Mouse (Mus musculus) thymus, adult 2 months (tissue): ENCODE results near the gene Pax8. TPM values are rescaled to one million over a fixed set of nuclear protein-coding genes. Genes with fewer than 3 reads are reported as not detected.
A peak's percentile ranks its signal among the peaks of the same experiment; 100 is the strongest.

Source experiments
- DNase-seq: peaks from one replicate; pipeline ENCODE4 v3.0.0; 2021
- H3K27ac ChIP-seq: fragments of 200-500 bp; 2 replicates; pipeline ENCODE4 v1.5.1; 2012; ENCODE audit warnings: low read length, control low read depth; ENCODE audit not compliant: control insufficient read depth, insufficient read depth
- H3K27me3 ChIP-seq: fragments of 200-500 bp; 2 replicates; pipeline ENCODE4 v1.6.1; 2012; ENCODE audit warnings: mild to moderate bottlenecking, low read length, moderate library complexity, mixed read lengths; ENCODE audit not compliant: control insufficient read depth, insufficient read depth
- H3K36me3 ChIP-seq: fragments of 200-500 bp; 2 replicates; pipeline ENCODE4 v1.6.1; 2012; ENCODE audit warnings: mild to moderate bottlenecking, low read length, moderate library complexity; ENCODE audit not compliant: control insufficient read depth, insufficient read depth
- H3K4me1 ChIP-seq: fragments of 200-500 bp; replicated peaks from 2 replicates; pipeline ENCODE4 v1.6.1; 2012; ENCODE audit warnings: low read length; ENCODE audit not compliant: control insufficient read depth, insufficient read depth
- H3K4me3 ChIP-seq: fragments of 200-500 bp; 2 replicates; pipeline ENCODE4 v1.5.1; 2012; ENCODE audit warnings: mild to moderate bottlenecking, low read length, control low read depth, moderate library complexity; ENCODE audit not compliant: control insufficient read depth, insufficient read depth
- CTCF ChIP-seq: fragments of 200-500 bp; IDR thresholded peaks from 2 replicates; pipeline ENCODE4 v1.5.1; 2012; ENCODE audit warnings: mild to moderate bottlenecking, control low read depth, low read length, moderate library complexity, borderline replicate concordance; ENCODE audit not compliant: control insufficient read depth, poor library complexity, insufficient read depth; ENCODE audit errors: extremely low read depth
- POLR2A ChIP-seq: fragments of 200-500 bp; IDR thresholded peaks from 2 replicates; pipeline ENCODE4 v1.6.1; 2012; ENCODE audit warnings: mild to moderate bottlenecking, low read length, control low read depth, moderate library complexity; ENCODE audit not compliant: control insufficient read depth, poor library complexity, insufficient read depth; ENCODE audit errors: extremely low read depth
- WGBS: fragments of 180-500 bp; shearing (Covaris S2); methylation state at CpG from one replicate; pipeline ENCODE4 v1.1.7; 2018; 5-methylcytosine and 5-hydroxymethylcytosine counted together
- polyA plus RNA-seq: library from polyadenylated mRNA; depleted of rRNA; stranded (reverse); fragments of >200 nt; gene quantifications from 2 replicates; pipeline ENCODE4 v1.2.3, GENCODE M21; 2012; rRNA removed

The Pax8 gene
- polyA plus RNA-seq, 1 experiment = 0.08 TPM

DNA sequence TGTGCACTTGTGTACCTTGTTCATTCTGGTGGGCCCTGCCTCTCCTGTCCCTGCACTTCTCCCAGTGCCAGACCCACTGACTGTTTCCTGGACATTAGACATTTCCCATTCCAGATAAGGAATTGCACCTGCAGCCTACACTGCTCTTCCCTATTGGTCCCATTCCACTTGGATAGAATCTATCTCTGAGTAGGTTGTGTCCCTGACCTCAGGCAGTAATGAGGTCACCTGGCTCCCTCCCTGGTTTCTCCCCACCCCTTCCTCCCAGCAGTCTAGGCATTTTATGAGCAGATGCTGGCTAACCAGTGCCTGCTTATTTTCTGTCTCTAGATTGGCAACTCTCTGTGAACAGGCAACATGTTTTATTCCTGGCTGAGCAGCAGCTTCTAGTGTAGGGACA lies 91.0 kb downstream of the Pax8 start:
- Histone ChIP-seq H3K4me3 (no peak overlapping the region), H3K27ac (peak overlapping the region; percentile 97)

DNA sequence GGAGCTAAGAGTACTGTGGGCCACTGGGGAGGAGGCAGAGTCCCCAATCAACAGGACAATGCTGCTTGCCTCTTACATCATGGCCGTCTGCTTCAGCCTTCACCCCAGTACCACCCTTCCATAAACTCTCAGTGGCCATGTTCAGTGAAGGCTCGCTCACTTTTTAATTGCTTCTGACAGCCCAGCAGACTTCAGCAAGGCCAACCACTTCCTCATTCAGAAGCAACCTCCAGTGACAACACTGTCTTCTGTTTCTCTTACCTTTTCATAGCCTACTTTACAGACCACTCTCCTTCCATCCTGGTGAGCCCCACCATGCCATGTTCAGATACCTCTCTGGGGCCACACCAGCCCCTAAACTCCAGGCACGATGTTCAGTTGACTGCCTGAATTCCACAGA lies 91.8 kb downstream of the Pax8 start:
- peak overlapping the region; percentile 97 for H3K27ac ChIP-seq
- H3K4me3 ChIP-seq = no peak overlapping the region
- 45% methylated on average over 3 of the region's 3 CpGs for WGBS
- peaks cover 53% of the 10 kb centered on the region for H3K4me1 ChIP-seq
- no peaks in the 10 kb centered on the region for H3K36me3 ChIP-seq
- TF ChIP-seq POLR2A (no peak), CTCF (no peak)
- DNase-seq = no peak
- H3K27me3 ChIP-seq = no peaks in the 10 kb centered on the region

More for the DNA sequence above, 91.0 kb downstream of the Pax8 start:
- no peak for TF ChIP-seq POLR2A
- no peak for TF ChIP-seq CTCF
- Histone ChIP-seq H3K36me3 (no peaks in the 10 kb centered on the region), H3K4me1 (peaks cover 53% of the 10 kb centered on the region), H3K27me3 (no peaks in the 10 kb centered on the region)
- DNase-seq = no peak

DNA sequence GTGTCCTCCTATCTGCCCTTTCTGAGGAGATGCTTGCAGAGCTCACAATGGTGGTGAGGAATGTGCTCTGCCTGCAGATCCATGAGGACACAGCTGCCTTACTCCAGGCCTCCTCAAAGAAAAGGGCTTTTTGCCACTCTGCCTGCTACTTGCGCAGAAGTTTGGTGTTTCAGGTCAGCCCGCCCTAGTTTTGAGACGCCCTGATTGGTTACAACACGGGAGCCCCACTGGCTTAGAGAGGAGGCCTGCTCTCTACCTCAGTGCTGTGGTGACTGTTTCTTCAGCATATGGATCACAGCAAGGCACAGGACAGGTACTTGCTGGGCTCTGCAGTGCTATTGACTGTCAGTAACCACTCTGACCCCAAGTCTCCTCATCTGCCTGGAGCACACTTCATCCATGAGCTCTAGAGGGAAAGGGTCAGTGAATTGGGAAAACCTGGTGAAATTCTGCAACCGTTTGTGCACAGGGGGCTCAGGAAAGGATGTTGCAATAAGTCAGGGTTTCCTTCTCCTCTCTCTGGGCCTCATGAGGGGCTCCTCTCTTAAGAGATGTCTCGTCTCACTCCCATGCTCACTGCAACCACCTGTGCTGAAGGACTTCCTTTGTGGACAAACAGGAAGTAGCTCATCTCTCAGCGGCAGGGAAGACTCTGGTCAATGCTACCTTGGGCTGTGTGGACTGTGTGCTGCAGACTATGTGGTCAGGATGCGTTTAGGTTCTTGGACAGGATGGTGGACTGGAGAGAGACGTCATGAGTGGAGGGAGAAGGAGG lies 92.8 kb downstream of the Pax8 start:
- H3K27ac ChIP-seq = peak overlapping the region; percentile 97
- WGBS = 42% methylated on average over 9 of the region's 9 CpGs
- no peaks in the 10 kb centered on the region for H3K36me3 ChIP-seq
- DNase-seq = peak; percentile 22
- H3K4me1 ChIP-seq = peaks cover 45% of the 10 kb centered on the region
- no peak for TF ChIP-seq CTCF
- no peak for TF ChIP-seq POLR2A
- H3K4me3 ChIP-seq = no peak overlapping the region
- no peaks in the 10 kb centered on the region for H3K27me3 ChIP-seq

DNA sequence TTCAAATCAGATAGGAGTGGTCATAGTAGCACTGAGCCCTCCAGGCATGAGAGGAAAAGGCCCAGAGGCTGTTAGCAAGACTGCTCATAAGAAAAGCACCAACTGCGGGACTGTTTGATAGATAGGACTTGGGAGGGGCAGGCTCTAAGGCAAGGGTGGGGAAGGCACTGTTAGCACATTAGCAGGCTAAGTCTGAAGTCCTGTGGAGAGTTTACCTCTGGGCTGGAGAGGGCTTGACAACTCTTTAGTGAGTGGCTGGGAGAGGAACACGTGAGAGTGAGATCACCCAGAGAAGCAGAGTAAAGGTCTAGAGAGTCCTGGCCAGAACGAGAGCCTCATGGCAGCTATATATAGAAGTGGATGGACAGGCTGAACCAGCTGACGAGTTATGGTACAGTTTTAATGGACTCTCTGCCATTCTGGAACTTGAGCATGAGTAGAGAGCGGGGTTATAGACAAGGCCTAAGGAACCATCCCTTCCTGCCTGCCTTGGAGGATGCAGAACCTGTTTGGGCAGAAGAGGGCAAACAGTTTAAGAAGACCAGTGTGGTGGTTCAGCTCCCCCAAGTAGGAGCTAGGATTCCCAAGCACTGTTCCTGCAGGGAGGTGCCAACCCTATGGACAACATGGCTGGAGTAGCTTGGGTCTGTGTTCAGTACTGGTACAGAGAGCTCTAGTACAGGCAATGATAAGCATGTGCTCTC lies 96.5 kb downstream of the Pax8 start:
- Histone ChIP-seq H3K4me1 (peaks cover 21% of the 10 kb centered on the region), H3K36me3 (no peaks in the 10 kb centered on the region), H3K4me3 (no peak overlapping the region), H3K27ac (no peak overlapping the region), H3K27me3 (no peaks in the 10 kb centered on the region)
- WGBS = 94% methylated on average over 5 of the region's 5 CpGs
- TF ChIP-seq CTCF (no peak), POLR2A (no peak)
- no peak for DNase-seq

Other genes with a start within 250 kb of the Pax8 start
- gene Il1f5, start 198.6 kb downstream of the Pax8 start, polyA plus RNA-seq = 0.46 and 0.52 TPM in 2 replicates
- gene Il1f10, start 184.4 kb downstream of the Pax8 start, polyA plus RNA-seq = 0.32 and 0.49 TPM in 2 replicates
- gene Il1rn, start 138.7 kb downstream of the Pax8 start, polyA plus RNA-seq = 8.2 and 9.6 TPM in 2 replicates
- gene Psd4, start 108.0 kb downstream of the Pax8 start, polyA plus RNA-seq = 87.7 and 95.6 TPM in 2 replicates